Mouse (Mus musculus) neural tube, embryonic 13.5 days (tissue): ENCODE measurements around the gene Slc4a11. TPM values are rescaled to one million over a fixed set of nuclear protein-coding genes. Genes with fewer than 3 reads are reported as not detected.

Experiments used
- ATAC-seq: fragments of 200-750 bp; cut with Nextera tagmentation; 2 replicates; pipeline ENCODE4 v1.8.0; 2017; ENCODE audit warnings: low read depth, mild to moderate bottlenecking, moderate TSS enrichment, moderate library complexity
- H3K27ac ChIP-seq: fragments of 300-500 bp; sonication (generic); replicated peaks from 2 replicates; pipeline ENCODE4 v1.5.1; 2015; ENCODE audit warnings: moderate library complexity, mild to moderate bottlenecking, inconsistent platforms
- H3K27me3 ChIP-seq: fragments of 300-500 bp; sonication (generic); 2 replicates; pipeline ENCODE4 v1.6.1; 2015; ENCODE audit warnings: mild to moderate bottlenecking, inconsistent platforms
- H3K36me3 ChIP-seq: fragments of 300-500 bp; sonication (generic); 2 replicates; pipeline ENCODE4 v1.6.1; 2015; ENCODE audit warnings: mild to moderate bottlenecking, inconsistent platforms
- H3K4me1 ChIP-seq: fragments of 300-500 bp; sonication (generic); replicated peaks from 2 replicates; pipeline ENCODE4 v1.6.1; 2015; ENCODE audit warnings: inconsistent platforms
- H3K4me2 ChIP-seq: fragments of 300-500 bp; sonication (generic); 2 replicates; pipeline ENCODE4 v1.6.1; 2015; ENCODE audit warnings: inconsistent platforms, mild to moderate bottlenecking, moderate library complexity
- H3K4me3 ChIP-seq: fragments of 300-500 bp; sonication (generic); 2 replicates; pipeline ENCODE4 v1.5.1; 2015; ENCODE audit warnings: mild to moderate bottlenecking, inconsistent platforms
- H3K9ac ChIP-seq: fragments of 300-500 bp; sonication (generic); 2 replicates; pipeline ENCODE4 v1.6.1; 2015; ENCODE audit warnings: moderate library complexity, mild to moderate bottlenecking, inconsistent platforms
- H3K9me3 ChIP-seq: fragments of 300-500 bp; sonication (generic); 2 replicates; pipeline ENCODE4 v1.6.1; 2016; ENCODE audit warnings: inconsistent platforms
- WGBS: fragments of 180-500 bp; shearing (Covaris S2); methylation state at CpG from one replicate; pipeline ENCODE4 v1.1.7; 2015; 5-methylcytosine and 5-hydroxymethylcytosine counted together
- polyA plus RNA-seq: library from polyadenylated mRNA; unstranded; fragments of >200 nt; fragmentation: Nextera tagmentation; extraction: Ambion mirVana; gene quantifications from 2 replicates; pipeline ENCODE4 v1.2.1, GENCODE M21; 2015

Gene Slc4a11
- polyA plus RNA-seq = 0.56 and 0.74 TPM in 2 replicates

DNA sequence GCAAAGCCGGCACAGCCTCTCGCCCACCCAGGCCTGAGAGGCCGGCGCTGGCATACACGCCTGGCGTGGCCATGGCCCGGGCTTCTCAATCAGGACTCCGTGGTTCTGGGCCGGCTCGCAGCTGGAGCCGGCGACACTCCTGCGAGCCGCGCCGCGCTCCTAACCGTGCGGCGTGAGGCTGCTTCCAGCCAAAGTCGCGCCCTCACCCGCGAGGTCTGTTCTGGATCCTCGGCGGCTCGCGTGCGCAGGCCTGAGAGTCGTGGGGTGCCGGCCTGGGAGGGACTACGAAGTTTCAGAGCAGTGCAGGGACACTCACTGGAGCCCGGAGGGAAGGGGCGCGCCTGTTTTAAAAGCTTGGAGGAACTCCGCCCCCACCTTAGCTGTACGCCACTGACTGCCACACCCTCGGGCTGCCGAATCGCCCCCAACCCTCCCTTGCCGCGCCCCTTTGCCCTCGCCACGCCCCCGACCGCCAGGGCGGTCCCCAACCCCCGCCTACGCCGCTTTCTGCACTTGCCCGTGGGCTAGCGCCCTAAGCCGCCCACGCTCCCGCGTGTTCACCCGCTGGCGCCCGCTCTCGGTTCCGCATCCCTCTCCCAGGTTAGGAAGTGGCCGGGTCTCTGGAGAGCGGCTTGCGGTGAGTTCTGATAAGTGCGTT is at the start of gene Slc4a11:
Slc4a11 (minus strand) TSS at position 367 of the 658 bp plus-strand sequence.
- WGBS = under 1% methylated on average over 64 of the region's 65 CpGs
- peaks cover 59% of the 10 kb centered on the region for H3K27me3 ChIP-seq
- H3K4me1 ChIP-seq = peaks cover 20% of the 10 kb centered on the region

DNA sequence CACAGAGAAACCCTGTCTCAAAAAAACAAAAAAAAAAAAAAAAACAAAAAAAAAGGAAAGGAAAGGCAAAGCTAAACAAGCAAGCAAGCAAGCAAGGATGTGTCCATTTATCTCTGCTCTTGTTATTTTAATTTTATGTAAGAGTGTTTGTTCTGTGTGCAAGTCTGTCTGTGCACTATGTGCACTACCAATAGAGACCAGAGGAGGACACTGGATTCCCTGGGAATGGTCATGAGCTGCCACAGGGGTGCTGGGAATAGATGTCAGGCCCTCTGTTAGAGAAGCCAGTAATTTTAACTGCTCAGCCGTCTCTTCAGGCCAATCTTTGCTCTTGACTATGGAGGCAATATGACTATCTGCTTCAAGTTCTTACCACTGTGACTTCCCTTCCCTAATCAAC is 46.3 kb upstream of the Slc4a11 start:
- whole genome bisulfite sequencing = 93% methylated on average over 1 of the region's 1 CpGs
- H3K9me3 ChIP-seq = no peaks in the 10 kb centered on the region
- no peak overlapping the region for H3K9ac ChIP-seq
- peaks cover 100% of the 10 kb centered on the region for H3K36me3 ChIP-seq
- H3K4me2 ChIP-seq = no peak overlapping the region
- ATAC-seq = no peak
- H3K27ac ChIP-seq = no peak overlapping the region
- no peaks in the 10 kb centered on the region for H3K27me3 ChIP-seq
- H3K4me1 ChIP-seq = no peaks in the 10 kb centered on the region
- H3K4me3 ChIP-seq = no peak overlapping the region

More for the DNA sequence above, at the start of gene Slc4a11:
- peak within 1 kb of the TSS; percentile 50 for H3K4me3 ChIP-seq
- H3K4me2 ChIP-seq = peak within 1 kb of the TSS; percentile 95
- peak within 1 kb of the TSS; percentile 69 for H3K9ac ChIP-seq
- no peaks in the 10 kb centered on the region for H3K9me3 ChIP-seq
- no peaks in the 10 kb centered on the region for H3K36me3 ChIP-seq
- no peak within 1 kb of the TSS for H3K27ac ChIP-seq
- ATAC-seq = peak; percentile 75

DNA sequence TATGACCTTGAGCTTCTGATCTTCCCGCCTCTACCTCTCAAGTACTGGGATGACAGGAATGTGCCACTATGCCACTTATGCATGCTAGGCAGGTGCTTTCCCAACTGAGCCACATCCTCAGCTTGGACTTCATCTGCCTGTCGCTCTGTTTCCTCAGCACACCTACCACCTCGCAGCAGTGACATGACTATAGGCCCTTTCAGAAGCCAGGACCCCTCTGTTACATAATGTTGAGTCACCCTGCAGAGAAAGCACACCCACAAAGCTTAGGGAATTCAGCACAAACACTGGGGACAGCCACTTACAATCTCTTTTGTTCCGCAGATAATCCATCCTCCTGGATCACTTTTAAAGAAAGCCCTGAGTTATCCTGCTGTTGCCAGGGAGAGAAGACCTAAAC is 42.8 kb upstream of the Slc4a11 start:
- Histone ChIP-seq H3K4me1 (no peaks in the 10 kb centered on the region), H3K4me2 (no peak overlapping the region), H3K9me3 (no peaks in the 10 kb centered on the region), H3K9ac (no peak overlapping the region), H3K36me3 (peaks cover 100% of the 10 kb centered on the region), H3K4me3 (no peak overlapping the region), H3K27ac (no peak overlapping the region), H3K27me3 (no peaks in the 10 kb centered on the region)
- ATAC-seq = no peak
- WGBS = 60% methylated on average over 4 of the region's 4 CpGs

DNA sequence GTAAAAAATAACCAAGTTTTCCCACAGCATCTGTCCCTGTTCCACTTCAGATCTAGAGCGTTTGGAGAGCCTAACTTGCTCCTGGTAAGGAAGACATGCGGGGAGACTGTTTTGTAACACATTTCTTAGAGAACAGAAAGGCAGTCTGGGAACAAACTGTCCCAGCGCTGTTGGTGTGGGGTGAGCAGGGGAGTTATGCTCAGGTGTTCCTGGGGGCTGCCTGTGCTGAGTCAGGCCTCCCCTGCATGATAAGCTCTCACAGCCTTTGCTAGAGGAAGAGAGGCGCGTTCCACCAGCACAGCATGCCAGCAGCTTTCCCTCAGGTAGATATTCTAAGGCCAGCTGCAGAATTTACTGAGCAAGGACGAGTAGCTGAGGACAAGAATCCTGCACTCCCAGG is 40.7 kb upstream of the Slc4a11 start:
- no peaks in the 10 kb centered on the region for H3K4me1 ChIP-seq
- H3K27ac ChIP-seq = no peak overlapping the region
- H3K4me3 ChIP-seq = no peak overlapping the region
- no peak overlapping the region for H3K9ac ChIP-seq
- no peak overlapping the region for H3K4me2 ChIP-seq
- H3K27me3 ChIP-seq = no peaks in the 10 kb centered on the region
- 78% methylated on average over 6 of the region's 6 CpGs for WGBS
- ATAC-seq = no peak
- peaks cover 100% of the 10 kb centered on the region for H3K36me3 ChIP-seq
- no peaks in the 10 kb centered on the region for H3K9me3 ChIP-seq

DNA sequence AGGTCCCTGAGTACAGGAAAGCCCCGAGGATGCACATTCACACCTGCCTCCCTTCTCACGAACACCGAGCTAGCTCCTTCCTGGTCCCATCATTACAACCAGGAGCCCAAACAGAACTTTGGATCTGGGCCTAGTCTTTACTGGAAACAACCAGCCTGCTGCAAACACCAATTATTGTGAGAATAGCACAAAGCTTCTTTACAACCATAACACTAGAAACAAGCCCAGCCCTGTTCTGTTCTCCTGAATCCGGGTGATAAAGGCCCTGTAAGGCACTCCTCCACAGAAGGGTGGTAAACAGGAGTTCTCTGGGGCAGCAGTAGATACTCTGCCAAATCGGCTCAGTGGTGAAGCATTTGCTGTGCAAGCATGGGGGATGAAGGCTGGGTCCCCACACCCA is 38.0 kb upstream of the Slc4a11 start:
- Histone ChIP-seq H3K36me3 (peaks cover 100% of the 10 kb centered on the region), H3K9me3 (no peaks in the 10 kb centered on the region), H3K27ac (no peak overlapping the region), H3K9ac (no peak overlapping the region), H3K4me1 (no peaks in the 10 kb centered on the region), H3K27me3 (no peaks in the 10 kb centered on the region), H3K4me3 (no peak overlapping the region), H3K4me2 (no peak overlapping the region)
- 78% methylated on average over 5 of the region's 5 CpGs for WGBS
- ATAC-seq = no peak

DNA sequence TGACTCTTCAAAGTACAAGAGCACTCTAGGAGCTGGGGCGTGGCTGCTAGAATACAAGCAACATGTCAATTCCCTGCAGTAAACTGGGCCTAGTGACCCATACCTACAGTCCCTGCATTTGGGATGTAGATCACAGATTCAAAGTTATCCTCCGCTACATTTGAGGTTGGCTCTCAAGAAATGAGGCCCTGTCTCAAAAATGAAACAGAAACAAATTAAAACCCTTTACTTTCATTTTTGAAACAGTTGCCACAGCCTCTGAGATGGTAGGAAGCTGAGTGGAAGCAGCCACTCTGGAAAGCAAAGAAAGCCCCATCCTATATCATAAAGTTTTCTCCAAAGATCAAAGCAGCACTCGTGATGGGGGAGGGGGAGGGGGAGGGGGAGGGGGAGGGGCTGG is 36.1 kb upstream of the Slc4a11 start:
- Histone ChIP-seq H3K9me3 (no peaks in the 10 kb centered on the region), H3K27me3 (no peaks in the 10 kb centered on the region), H3K27ac (no peak overlapping the region), H3K4me1 (no peaks in the 10 kb centered on the region), H3K36me3 (peaks cover 100% of the 10 kb centered on the region), H3K9ac (no peak overlapping the region), H3K4me3 (no peak overlapping the region), H3K4me2 (no peak overlapping the region)
- no peak for ATAC-seq
- WGBS = 94% methylated on average over 2 of the region's 3 CpGs

DNA sequence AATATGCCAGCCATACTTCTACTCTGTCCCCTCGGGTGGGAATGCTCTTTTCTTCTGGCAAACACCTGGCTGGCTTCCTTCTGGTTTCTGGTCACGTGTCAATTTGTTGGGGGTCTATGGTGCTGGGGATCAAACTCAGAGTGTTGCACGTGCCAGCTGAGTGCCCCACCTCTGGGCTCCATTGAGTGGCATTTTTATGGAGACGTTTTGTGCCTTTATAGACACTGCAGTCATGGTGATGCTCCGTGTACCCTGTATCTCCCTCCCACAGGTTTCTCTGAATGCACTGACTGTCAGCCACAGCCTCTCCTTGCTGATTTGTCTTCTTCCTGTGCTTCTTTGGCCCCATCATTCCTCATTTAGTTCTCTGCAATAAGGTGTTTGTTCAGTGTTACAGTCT is 34.5 kb upstream of the Slc4a11 start:
- H3K9ac ChIP-seq = no peak overlapping the region
- 54% methylated on average over 5 of the region's 5 CpGs for WGBS

DNA sequence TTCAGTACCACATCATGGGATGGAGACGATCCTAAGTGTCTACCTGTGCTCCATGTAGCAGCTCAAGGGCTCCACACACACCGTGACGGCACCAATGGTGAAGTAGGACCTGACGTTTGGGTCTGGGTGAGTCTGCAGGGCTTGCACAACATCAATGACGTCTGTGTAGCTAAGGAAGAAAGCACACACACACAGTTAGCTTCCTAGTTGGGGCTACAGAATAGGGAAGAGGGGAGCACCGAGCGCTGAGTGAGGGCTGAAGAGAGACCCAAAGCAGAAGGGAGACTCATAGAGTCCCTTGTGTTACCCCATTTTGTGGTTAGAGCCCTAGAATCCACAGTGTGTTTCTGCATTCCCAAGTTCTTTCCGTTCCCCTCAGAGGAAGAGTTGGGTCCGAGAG is 33.4 kb upstream of the Slc4a11 start:
- H3K36me3 ChIP-seq = peaks cover 100% of the 10 kb centered on the region
- no peak overlapping the region for H3K4me3 ChIP-seq
- H3K27me3 ChIP-seq = no peaks in the 10 kb centered on the region
- no peak for ATAC-seq
- WGBS = 91% methylated on average over 9 of the region's 9 CpGs
- H3K4me2 ChIP-seq = no peak overlapping the region
- no peaks in the 10 kb centered on the region for H3K4me1 ChIP-seq
- no peaks in the 10 kb centered on the region for H3K9me3 ChIP-seq
- no peak overlapping the region for H3K27ac ChIP-seq
- H3K9ac ChIP-seq = no peak overlapping the region

More for the DNA sequence above, 34.5 kb upstream of the Slc4a11 start:
- ATAC-seq = no peak
- Histone ChIP-seq H3K4me3 (no peak overlapping the region), H3K27me3 (no peaks in the 10 kb centered on the region), H3K4me1 (no peaks in the 10 kb centered on the region), H3K36me3 (peaks cover 100% of the 10 kb centered on the region), H3K9me3 (no peaks in the 10 kb centered on the region), H3K27ac (no peak overlapping the region), H3K4me2 (no peak overlapping the region)

DNA sequence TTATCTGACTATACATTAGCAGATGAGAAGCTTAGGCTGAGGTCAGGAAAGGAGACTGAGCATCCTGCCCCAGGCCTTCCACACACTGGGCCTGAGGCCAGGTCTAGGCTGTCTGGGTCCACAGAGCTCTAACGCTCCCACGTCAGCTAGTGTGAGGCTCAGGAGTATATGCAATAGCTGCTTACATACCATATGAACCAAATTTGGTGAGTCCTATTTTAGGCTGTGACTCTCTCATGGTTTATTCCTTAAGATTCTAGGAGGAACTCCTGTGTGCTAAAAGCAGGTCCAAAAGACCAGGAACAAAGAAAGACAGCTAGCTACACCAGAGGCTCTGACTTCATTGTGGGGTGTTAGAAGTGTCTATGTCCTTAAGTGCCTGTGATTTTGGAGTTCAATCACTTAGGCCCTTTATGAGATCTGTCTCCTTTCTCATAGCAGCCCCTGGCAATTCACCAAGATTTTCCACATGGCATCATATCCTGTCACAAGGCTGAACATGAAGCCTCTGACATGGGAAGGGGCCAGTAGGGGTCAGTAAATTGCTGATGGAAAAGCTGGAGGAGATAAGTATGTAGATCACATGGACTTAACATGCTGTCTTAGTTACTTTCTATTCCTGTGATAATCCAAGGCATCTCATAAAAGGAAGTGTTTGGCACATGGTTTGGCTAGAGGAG is 31.7 kb upstream of the Slc4a11 start:
- Histone ChIP-seq H3K4me2 (no peak overlapping the region), H3K4me1 (no peaks in the 10 kb centered on the region), H3K9me3 (no peaks in the 10 kb centered on the region), H3K27ac (no peak overlapping the region), H3K4me3 (no peak overlapping the region), H3K36me3 (peaks cover 100% of the 10 kb centered on the region), H3K27me3 (no peaks in the 10 kb centered on the region), H3K9ac (no peak overlapping the region)
- 95% methylated on average over 2 of the region's 2 CpGs for WGBS
- no peak for ATAC-seq

DNA sequence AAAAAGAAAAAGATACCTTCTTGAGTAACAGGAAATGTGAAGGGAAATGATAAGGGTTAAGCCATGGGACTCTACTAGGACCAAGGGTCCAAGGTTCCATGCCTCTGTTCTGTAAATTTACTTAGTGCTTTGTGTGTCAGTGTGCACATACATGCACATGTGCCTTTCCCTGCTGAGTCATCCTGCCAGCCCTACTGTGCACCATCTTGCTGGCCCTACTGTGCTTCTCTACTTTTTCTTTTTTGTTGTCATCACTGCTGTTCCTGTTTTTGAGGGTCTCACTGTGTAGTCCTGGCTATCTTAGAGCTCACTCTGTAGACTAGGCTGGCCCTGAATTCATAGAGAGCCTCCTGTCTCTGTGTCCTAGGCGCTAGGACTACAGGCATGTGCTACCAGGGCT is 30.4 kb upstream of the Slc4a11 start:
- Histone ChIP-seq H3K9ac (no peak overlapping the region), H3K36me3 (peaks cover 100% of the 10 kb centered on the region), H3K4me1 (no peaks in the 10 kb centered on the region), H3K9me3 (no peaks in the 10 kb centered on the region), H3K27ac (no peak overlapping the region), H3K4me2 (no peak overlapping the region), H3K27me3 (no peaks in the 10 kb centered on the region), H3K4me3 (no peak overlapping the region)
- WGBS = 87% methylated on average over 1 of the region's 1 CpGs
- ATAC-seq = no peak

DNA sequence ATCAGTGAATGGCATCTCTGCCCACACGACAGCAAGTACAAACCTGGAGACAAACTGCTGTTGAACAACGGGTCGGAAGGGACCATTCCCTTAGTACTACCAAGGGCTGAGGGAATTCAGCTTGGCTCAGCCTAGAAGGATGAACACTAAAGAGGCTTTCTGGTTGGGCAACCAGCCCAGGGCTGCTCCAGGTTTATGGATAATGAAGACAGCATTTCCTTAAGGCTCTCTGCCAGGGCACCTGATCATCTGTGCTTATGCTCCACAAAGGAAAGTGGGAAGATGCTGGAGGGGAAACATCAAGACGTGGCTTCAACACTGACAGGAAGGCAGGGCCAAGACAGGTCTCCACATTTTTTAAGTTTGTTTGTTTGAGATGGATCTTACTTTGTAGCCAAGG is 27.1 kb upstream of the Slc4a11 start:
- Histone ChIP-seq H3K9ac (no peak overlapping the region), H3K9me3 (no peaks in the 10 kb centered on the region), H3K4me2 (no peak overlapping the region), H3K4me3 (no peak overlapping the region), H3K4me1 (no peaks in the 10 kb centered on the region), H3K36me3 (peaks cover 97% of the 10 kb centered on the region), H3K27me3 (no peaks in the 10 kb centered on the region), H3K27ac (no peak overlapping the region)
- no peak for ATAC-seq
- 81% methylated on average over 4 of the region's 4 CpGs for WGBS

DNA sequence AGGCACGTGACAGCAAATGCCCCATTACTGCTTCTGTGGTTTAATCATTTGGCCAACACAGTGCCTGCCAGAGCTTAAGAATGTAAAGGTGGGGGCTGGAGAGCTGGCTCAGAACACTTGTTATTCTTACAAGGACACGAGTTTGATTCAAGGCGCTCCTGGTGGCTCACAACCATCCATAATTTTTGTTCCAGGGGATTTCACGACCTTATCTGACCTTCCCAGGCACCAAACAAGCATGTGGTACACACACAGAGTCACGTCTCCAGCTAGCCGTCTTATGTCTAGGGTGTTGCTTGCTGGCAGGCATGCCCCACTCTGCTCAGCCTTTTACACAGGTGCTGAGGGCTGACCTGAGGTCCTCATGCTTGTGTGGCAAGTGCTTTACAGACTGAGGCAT is 20.6 kb upstream of the Slc4a11 start:
- Histone ChIP-seq H3K36me3 (peaks cover 95% of the 10 kb centered on the region), H3K9ac (no peak overlapping the region), H3K9me3 (no peaks in the 10 kb centered on the region), H3K4me1 (no peaks in the 10 kb centered on the region), H3K27me3 (no peaks in the 10 kb centered on the region), H3K4me3 (no peak overlapping the region), H3K27ac (no peak overlapping the region), H3K4me2 (no peak overlapping the region)
- no peak for ATAC-seq
- WGBS = 86% methylated on average over 6 of the region's 6 CpGs

DNA sequence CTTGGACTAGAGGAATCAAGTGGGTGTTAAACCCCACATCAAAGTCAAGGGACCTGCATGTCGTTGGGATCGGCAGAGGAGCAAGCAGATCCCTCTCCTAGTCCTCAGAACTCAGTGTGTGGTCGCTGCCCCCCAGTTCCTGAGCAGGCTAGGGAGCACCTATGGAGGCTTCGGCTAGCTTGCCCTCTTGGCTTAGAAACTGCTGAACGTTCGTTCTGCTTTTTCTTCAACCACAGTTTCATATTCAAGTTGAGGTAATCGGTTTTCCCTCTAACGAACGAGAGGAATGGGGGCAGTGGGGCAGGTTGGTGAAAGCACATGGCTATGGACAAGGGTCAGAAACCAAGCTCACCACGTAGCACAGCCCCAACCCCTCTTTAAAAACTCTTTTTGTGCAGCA is 9.7 kb upstream of the Slc4a11 start:
- no peaks in the 10 kb centered on the region for H3K4me1 ChIP-seq
- no peak for ATAC-seq
- no peaks in the 10 kb centered on the region for H3K9me3 ChIP-seq
- H3K4me3 ChIP-seq = no peak overlapping the region
- H3K27me3 ChIP-seq = no peaks in the 10 kb centered on the region
- H3K36me3 ChIP-seq = peaks cover 67% of the 10 kb centered on the region
- 82% methylated on average over 10 of the region's 10 CpGs for WGBS
- no peak overlapping the region for H3K9ac ChIP-seq
- H3K27ac ChIP-seq = no peak overlapping the region
- no peak overlapping the region for H3K4me2 ChIP-seq
